Mouse (Mus musculus) ES-Bruce4 (cell line): ENCODE results near the gene Pex16. TPM values are rescaled to one million over a fixed set of nuclear protein-coding genes. Genes with fewer than 3 reads are reported as not detected.

Experiments used
- H3K27ac ChIP-seq: 2 replicates; pipeline ENCODE4 v1.5.1; 2012; ENCODE audit warnings: low read length, inconsistent platforms; ENCODE audit not compliant: insufficient read depth
- H3K27me3 ChIP-seq: 2 replicates; pipeline ENCODE4 v1.6.1; 2012; ENCODE audit warnings: mild to moderate bottlenecking, low read length, inconsistent platforms; ENCODE audit not compliant: control insufficient read depth, poor library complexity, insufficient read depth, severe bottlenecking
- H3K36me3 ChIP-seq: 2 replicates; pipeline ENCODE4 v1.6.1; 2012; ENCODE audit warnings: inconsistent platforms, mild to moderate bottlenecking, low read length, moderate library complexity; ENCODE audit not compliant: control insufficient read depth, poor library complexity, insufficient read depth, severe bottlenecking
- H3K4me1 ChIP-seq: one replicate; pipeline ENCODE4 v1.8.1; 2011; ENCODE audit warnings: low read length; ENCODE audit not compliant: control insufficient read depth, insufficient read depth
- H3K4me3 ChIP-seq: 2 replicates; pipeline ENCODE4 v1.5.1; 2011; ENCODE audit warnings: low read depth, mild to moderate bottlenecking, low read length
- H3K9ac ChIP-seq: 2 replicates; pipeline ENCODE4 v1.6.1; 2012; ENCODE audit warnings: low read depth, mild to moderate bottlenecking, inconsistent platforms; ENCODE audit not compliant: poor library complexity, severe bottlenecking
- H3K9me3 ChIP-seq: replicated peaks from 2 replicates; pipeline ENCODE4 v1.6.1; 2012; ENCODE audit warnings: mild to moderate bottlenecking, low read length, inconsistent platforms; ENCODE audit not compliant: control insufficient read depth, poor library complexity, insufficient read depth, severe bottlenecking
- CTCF ChIP-seq: IDR thresholded peaks from one replicate; pipeline ENCODE4 v1.8.1; 2011; ENCODE audit warnings: low read depth, low read length
- EP300 ChIP-seq: IDR thresholded peaks from 2 replicates; pipeline ENCODE4 v1.6.1; 2011; ENCODE audit warnings: low read depth, low read length; ENCODE audit not compliant: insufficient read depth
- POLR2A ChIP-seq: IDR thresholded peaks from one replicate; pipeline ENCODE4 v1.8.1; 2011; ENCODE audit warnings: low read length; ENCODE audit not compliant: insufficient read depth
- polyA plus RNA-seq: library from polyadenylated mRNA; stranded (reverse); fragments of >200 nt; gene quantifications from 2 replicates; pipeline ENCODE4 v1.2.4, GENCODE M21; 2011; ENCODE audit warnings: low read depth; ENCODE audit not compliant: missing spikeins, insufficient read depth, insufficient read length

Pex16 gene
- polyA plus RNA-seq, 1 experiment = 7.9 TPM

DNA sequence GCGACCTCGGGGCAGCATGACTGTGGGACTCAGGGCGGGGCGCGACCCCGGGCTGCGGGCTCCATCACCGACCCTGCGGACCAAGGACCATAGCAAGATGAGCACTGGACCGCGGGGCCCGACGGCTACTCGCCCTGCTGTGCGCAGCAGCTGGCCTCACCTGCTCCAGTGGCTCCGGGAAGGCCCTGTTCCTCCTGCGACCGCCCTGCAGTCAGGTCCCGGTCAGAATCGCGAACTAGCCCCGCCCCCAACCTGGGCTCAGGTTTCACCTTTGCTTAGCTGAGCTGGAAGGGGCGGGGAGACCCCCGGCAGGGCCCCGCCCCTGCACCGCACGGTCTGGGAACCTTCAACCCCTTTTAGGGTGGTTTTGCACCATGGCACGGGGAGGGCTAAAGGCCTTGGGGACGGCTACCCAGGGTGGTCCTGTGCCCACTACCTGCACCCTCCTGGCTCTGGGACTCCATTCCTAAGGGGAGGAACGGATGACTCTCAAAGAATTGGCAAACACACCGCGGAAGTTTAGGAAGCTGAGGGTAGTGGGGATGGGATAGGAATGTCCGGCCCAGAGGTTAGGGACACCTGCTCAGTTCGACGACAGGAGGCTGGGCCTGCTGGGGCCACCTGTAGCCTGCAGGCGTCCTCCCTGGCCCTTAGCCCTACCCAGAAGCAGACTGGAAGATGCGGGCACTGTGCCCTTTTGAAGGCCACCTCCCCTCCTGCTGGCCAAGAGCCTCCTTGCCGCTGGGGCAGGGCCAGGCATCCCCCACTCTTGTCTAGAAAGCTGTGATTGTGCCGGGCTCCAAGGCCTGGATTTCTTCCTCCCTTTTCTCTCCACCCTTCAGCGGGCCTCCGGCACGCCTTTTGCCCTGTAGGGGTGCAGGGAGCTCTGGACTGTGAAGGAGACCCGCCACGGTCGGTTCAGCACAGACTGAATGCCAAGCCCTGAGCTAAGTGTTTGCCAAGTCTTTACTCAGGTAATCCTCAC is 3.4 kb upstream of the Pex16 start:
- no peaks in the 10 kb centered on the region for H3K9me3 ChIP-seq
- H3K27me3 ChIP-seq = no peaks in the 10 kb centered on the region
- H3K9ac ChIP-seq = peak overlapping the region; percentile 39
- H3K4me3 ChIP-seq = peak overlapping the region; percentile 71
- peaks cover 9% of the 10 kb centered on the region for H3K4me1 ChIP-seq
- TF ChIP-seq EP300 = peak; percentile 47; the same call in 1 of the 2 replicates
- TF ChIP-seq POLR2A = peak; percentile 34
- no peak for TF ChIP-seq CTCF
- H3K27ac ChIP-seq = peak overlapping the region; percentile 30; the same call in 1 of the 2 replicates
- H3K36me3 ChIP-seq = no peaks in the 10 kb centered on the region

DNA sequence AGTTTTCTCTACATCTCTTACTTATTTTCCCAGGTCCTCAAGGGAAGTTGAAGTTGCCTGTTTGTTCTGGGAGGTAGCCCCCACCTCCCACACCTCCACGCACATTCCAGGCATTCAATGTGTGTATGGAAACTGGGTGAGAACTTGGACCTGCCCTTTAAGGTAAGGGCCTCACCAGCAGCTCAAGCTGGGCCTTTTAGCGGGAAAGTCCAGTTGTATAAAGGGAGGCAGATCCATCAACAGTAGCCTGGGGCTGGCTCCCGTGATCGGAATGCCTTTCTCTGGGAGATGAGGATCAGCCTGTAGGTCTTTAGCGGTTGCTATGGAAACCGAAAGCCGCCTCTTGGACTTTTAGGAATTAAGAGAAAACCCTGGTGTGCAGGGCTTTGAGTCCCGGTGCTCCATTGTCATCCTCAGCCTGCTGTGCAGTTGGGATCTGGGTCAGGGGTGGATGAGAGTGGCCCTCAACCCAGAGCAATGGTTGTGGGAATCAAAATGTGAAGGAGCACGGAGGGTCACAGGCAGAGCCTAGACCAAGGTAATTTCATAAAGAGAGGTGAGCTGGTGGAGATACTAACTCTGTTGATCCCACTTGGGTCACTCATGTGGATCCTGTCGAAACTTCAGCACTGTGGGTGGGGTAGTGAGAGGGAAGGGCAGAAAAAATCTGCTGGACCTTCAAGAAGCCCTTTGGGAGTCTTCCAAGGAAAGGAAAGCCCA is 2.3 kb upstream of the Pex16 start:
- 0 out of 2 replicates have a peak, but pooled peaks have one; percentile 49 for TF ChIP-seq EP300
- no peak for TF ChIP-seq POLR2A
- no peak for TF ChIP-seq CTCF
- Histone ChIP-seq H3K4me3 (no peak overlapping the region), H3K4me1 (peaks cover 11% of the 10 kb centered on the region), H3K27ac (peak overlapping the region; percentile 30), H3K27me3 (no peaks in the 10 kb centered on the region), H3K9me3 (no peaks in the 10 kb centered on the region), H3K9ac (no peak overlapping the region), H3K36me3 (no peaks in the 10 kb centered on the region)

DNA sequence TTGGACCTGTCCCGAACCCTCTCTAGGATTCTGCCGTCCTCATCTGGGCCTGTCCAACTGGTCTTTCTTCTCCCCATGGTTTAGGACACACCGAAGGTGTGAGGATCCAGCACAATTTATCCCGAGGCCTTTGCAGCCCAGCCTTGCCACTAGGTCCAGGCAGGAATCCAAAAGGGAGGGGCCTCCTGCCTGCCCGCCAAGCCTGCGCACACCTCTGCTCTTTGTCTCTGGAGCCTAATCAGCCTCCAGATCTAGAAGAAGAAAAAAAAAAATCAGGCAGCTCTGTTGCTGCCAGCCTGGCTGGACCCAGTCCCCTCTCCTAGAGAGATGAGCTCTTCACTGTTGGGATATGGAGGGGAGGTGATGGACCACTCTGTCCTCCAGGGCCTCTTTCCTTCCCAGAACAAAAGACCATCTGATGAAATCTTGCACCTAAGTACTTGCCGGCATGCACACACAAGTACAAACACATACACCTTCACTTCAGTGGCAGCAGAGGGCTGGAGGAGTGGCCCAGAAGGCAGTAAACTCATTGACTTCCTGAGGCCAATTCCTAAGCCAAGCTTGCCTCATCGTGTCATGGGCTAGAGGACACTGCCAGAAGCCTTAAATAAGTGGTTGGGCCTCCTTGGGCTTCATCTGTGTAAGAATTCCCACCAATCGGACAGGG is 1.6 kb upstream of the Pex16 start:
- peak overlapping the region; percentile 29; the same call in 1 of the 2 replicates for H3K27ac ChIP-seq
- TF ChIP-seq POLR2A = no peak
- no peak for TF ChIP-seq EP300
- no peak for TF ChIP-seq CTCF
- peaks cover 8% of the 10 kb centered on the region for H3K4me1 ChIP-seq
- H3K4me3 ChIP-seq = no peak overlapping the region
- no peaks in the 10 kb centered on the region for H3K27me3 ChIP-seq
- no peaks in the 10 kb centered on the region for H3K9me3 ChIP-seq
- H3K9ac ChIP-seq = no peak overlapping the region
- H3K36me3 ChIP-seq = no peaks in the 10 kb centered on the region

DNA sequence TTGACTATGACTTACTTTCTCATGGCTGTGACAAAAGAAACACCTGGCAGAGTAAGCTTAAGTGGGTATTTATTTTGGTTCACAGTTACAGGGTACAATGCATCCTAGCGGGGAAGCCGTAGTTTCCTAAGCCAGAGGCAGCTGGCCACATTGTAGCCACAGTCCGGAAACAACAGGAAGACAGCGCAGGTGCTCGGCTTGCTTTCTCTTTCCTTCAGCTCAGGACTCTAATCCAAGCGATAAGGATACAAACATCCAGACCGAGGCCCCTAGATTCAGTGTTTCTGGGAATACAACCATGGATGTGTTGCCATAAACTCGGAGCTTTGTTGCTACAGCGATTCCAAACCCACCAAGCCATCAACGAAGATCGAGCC is 1.1 kb upstream of the Pex16 start:
- Histone ChIP-seq H3K4me1 (peaks cover 8% of the 10 kb centered on the region), H3K4me3 (no peak overlapping the region), H3K9ac (no peak overlapping the region), H3K36me3 (no peaks in the 10 kb centered on the region), H3K27me3 (no peaks in the 10 kb centered on the region), H3K9me3 (no peaks in the 10 kb centered on the region), H3K27ac (no peak overlapping the region)
- no peak for TF ChIP-seq EP300
- TF ChIP-seq POLR2A = no peak
- TF ChIP-seq CTCF = no peak

DNA sequence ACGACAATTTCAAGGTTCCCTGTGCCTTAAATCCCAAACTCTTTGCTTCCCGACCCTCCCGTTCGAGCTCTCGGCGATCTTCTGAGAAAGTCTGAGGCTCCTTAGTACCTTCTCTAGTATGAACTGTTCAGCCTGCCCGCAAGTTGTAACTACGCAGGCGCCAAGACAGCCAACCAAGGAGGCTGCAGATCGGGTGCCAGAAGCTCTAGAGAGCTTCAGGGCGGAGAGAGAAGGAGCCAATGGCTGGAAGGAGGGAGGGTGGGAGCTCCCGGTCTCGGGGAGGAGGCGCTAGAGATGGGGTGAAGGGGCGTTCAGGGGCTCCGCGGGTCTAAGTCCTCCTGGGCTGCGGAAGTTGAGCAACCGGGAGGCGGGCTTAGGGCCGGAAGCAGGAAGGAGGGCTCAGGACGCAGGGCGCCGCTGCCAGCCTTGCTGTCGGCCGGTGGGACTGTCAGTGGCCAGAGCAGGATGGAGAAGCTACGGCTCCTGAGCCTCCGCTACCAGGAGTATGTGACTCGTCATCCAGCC is 685 bp downstream of the Pex16 start:
- H3K27me3 ChIP-seq = no peaks in the 10 kb centered on the region
- H3K27ac ChIP-seq = peak overlapping the region; percentile 31; the same call in 1 of the 2 replicates
- H3K4me1 ChIP-seq = peaks cover 8% of the 10 kb centered on the region

More for the DNA sequence above, 685 bp downstream of the Pex16 start:
- TF ChIP-seq CTCF = no peak
- no peak for TF ChIP-seq POLR2A
- no peak for TF ChIP-seq EP300
- H3K36me3 ChIP-seq = no peaks in the 10 kb centered on the region
- no peaks in the 10 kb centered on the region for H3K9me3 ChIP-seq
- peak overlapping the region; percentile 92 for H3K4me3 ChIP-seq
- peak overlapping the region; percentile 49 for H3K9ac ChIP-seq
